Mouse (Mus musculus): ENCODE results near the gene Wnt5b.

Gene Wnt5b

DNA sequence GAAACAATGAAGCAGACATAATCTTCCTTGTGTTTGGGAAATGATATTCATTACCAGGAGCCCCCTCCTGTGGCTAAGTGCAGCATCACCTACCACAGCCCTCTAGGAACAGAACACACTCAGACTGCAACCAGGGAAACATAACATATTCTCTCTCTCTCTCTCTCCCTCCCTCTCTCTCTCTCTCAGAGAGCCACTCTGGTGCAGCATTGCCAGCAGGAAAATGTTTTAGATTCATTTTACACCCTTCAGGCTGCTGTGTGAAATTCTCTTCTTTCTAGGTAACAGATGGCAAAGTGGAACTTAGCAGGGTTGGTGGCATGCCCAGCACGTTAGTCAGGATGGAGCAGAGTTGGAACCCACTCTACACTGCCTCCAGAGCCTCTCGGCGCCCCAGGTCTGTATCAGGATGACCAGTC, 22.7 kb downstream of the Wnt5b start:
- peak; percentile 37 to 46 for DNase-seq

DNA sequence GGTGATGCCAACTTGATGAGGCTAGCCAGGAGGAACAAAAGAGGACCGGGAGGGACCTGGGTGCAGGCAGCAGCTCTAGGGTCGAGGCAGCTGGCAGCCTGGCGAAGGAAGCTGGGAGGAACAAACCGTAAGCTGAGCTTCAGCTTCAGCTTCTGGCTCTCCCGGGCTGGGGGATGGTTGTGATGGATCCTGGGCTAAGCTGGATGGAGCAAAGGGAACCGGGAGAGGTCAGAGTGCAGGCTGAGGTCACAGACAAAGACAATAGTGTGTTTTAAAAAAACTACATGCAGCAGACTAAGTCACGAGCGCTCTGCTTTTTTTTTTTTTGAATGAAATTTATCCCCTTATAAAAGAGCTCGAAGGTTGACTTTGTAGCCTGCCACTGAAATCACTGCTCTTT, 23.4 kb downstream of the Wnt5b start:
- DNase-seq = no peak

- no peak for DNase-seq
These were observed 30.1 kb downstream of the Wnt5b start for GRCm38 (mm10) chr6:119514085-119514484.

DNA sequence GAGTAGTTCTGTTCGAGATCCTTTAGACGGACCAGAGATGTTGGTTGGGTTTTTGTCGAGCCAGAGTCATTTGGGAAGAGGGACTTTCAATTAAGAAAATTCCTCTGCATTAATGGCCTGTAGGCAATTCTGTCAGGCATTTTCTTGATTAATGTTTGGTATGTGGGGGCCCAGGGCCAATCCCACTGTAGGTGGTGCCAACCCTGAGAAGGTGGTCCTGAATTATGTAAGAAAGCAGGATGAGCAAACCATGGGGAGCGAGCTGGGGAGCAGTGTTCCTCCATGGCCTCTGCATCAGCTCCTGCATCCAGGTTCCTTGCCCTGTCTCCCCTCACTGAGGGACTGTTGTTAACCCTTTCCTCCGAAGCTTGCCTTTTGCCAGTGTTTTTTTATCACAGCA, 30.7 kb downstream of the Wnt5b start:
- DNase-seq = no peak

GRCm38 (mm10) chr6:119512701-119513100, 31.4 kb downstream of the Wnt5b start:
- DNase-seq = no peak

- DNase-seq = no peak
These were observed 34.6 kb downstream of the Wnt5b start for GRCm38 (mm10) chr6:119509437-119510037.

DNA sequence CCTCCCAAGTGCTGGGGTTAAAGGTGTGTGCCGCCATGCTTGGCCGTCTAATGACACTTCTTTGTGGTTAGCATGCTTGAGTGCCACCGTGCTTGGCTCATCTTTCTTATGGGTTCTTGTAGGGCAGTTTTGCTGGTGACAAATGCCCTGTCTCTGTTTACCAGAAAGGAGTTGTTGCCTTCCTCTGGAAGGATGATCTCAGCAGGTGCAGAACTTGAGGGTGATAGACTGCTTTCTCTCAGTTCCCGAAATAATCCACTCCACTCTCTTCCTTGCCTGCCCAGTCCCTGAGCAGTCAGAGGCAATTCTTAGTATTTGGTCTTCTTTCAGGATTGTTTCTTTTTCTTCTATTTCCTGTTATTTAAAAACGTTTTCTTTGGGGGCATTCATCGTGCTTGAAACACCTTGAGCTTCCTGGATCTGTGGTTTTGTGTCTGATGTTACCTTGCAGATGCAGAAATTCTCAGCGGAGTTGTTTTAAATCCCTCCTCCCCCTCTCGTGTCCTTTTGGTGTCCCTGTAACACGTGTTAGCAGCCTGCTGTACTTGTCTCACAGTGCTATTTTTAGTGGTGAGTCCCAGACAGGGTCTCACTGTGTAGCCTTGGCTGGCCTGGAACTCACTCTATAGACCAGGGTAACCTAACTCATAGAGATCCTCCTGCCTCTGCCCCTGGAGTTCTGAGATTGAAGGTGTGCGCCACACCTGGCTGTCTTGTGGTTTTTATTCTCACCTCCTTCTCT, 35.3 kb downstream of the Wnt5b start:
- DNase-seq = no peak

GRCm38 (mm10) chr6:119508221-119508620, 35.9 kb downstream of the Wnt5b start:
- DNase-seq = no peak

- DNase-seq = no peak
These were observed 38.5 kb downstream of the Wnt5b start for GRCm38 (mm10) chr6:119505525-119506225.

- no peak for DNase-seq
These were observed 39.4 kb downstream of the Wnt5b start for GRCm38 (mm10) chr6:119504756-119505155.

DNA sequence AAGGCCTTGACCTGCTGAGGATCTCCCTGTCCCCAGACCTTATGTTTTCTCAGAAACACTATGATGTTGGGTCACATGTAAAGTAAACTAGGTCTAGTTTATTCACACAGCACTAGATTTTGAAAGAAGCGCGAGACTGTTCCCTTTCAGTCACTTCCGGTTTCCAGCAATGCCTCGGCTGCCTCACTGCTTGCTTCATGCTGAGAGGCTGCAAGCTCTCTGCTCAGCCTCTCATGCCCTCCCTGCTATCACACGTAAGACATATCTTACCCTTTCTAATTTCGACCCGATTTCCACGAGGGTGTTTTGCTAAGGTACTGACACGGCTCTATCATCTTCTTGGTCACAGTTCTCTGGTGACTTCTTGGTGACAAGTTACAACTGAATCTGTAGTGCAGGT, 42.1 kb downstream of the Wnt5b start:
- no peak for DNase-seq

DNA sequence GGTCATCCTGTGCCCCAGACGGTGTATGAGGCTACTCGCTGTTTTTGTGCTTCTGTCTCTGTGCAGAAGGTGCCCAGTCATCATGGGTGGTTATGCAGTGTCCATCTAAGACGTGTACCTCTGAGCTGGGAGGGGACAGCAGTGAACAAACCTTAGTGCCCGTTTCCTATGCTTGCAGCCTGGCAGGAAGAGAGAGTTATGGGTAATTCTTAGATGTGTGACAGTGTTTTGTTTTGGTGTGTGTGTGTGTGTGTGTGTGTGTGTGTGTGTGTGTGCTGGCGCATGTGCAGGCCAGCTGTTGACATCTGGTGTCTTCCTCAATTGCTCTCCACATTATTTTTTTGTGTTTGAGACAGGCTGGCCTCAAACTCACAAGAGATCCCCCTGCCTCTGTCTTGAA, 44.1 kb downstream of the Wnt5b start:
- no peak for DNase-seq

DNA sequence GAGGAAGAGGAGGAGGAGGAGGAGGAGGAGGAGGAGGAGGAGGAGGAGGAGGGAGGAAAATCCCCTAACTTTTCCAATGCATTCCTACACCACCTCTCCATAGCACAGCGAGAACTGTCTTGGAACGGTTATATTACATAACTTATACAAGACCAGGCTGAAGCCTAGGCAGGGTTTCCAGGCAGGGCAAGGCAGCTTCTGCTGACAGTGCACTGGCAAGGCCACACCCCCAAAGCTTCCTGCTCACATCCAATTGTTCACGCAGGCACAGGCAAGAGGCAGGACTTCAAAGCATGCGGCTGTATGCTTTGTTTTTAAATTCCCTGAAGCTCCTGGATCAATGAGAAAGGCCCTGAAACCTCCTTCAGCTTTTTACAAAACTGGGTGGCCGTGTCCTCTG, 44.9 kb downstream of the Wnt5b start:
- peak in 1 of 2 experiments; percentile 29 for DNase-seq

GRCm38 (mm10) chr6:119492630-119493014, 51.5 kb downstream of the Wnt5b start:
- DNase-seq = no peak

- DNase-seq = no peak
These were observed 52.0 kb downstream of the Wnt5b start for GRCm38 (mm10) chr6:119491997-119492629.

- DNase-seq = no peak
These were observed 53.1 kb downstream of the Wnt5b start for GRCm38 (mm10) chr6:119491006-119491405.

DNA sequence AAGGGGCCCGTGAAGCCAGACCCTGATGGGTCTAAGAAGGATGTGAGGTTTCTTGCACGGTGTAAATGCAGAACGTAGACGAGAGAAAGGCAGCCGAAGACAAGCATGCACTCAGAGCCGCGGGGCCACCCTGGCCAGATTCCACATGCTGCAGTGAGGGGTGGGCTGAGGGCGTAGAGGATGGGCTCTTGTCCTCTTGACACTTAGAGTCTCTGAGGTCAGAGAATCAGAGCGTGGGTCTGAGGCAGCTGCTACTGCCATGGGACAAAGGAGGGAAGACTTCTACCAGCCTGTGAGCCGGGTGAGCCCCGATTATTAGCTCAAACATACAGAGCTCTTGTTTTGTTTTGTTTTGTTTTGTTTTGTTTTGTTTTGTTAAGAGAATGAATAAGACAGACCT, 53.6 kb downstream of the Wnt5b start:
- DNase-seq = no peak

GRCm38 (mm10) chr6:119489765-119490164, 54.4 kb downstream of the Wnt5b start:
- DNase-seq = peak; percentile 28 to 51

DNA sequence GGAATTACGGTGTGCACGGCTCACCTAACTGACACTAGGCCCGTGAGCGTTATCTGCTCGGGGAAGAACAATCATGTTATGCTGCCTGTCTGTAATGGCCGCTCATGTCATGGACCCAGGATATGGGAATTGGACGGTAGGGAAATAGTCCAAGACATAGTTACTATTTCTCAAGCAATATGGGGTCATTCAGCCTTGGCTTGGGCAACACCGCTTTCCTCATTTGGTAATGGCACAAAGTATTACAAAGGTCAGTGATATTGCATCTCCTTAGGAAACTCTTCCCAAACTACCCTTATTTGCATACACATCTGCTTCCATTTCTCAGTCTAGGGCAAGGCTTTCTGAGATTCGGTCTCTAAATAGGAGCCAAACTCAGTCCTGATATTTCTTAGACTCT, 56.5 kb downstream of the Wnt5b start:
- no peak for DNase-seq

- no peak for DNase-seq
These were observed 57.1 kb downstream of the Wnt5b start for GRCm38 (mm10) chr6:119487085-119487458.

GRCm38 (mm10) chr6:119486381-119487084, 57.6 kb downstream of the Wnt5b start:
- no peak for DNase-seq

DNA sequence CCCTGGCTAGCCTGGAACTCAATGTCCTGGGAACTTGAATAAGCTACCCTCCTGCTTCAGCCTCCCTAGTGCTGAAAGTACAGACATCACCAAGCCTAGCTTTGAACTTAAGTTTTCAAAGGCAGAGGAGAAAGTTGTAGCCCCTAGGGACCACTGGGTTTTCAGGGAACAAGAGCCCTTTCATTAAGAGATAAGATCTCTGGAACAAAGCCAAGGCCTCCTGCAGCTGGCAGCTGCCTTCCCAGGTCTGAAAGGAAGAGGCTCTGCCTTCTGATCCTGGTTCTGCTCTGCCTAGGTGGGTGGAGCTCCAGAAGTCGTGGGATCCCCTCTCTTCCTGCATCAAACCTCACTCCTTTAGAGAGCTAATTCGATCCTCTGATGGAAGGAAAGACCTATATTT, 58.7 kb downstream of the Wnt5b start:
- no peak for DNase-seq

All from cerebellum, adult 18-20 months (tissue).